Mouse (Mus musculus) urinary bladder, postnatal 4 days (tissue): Measurements from ENCODE around the gene H2-Ke6.
A peak's percentile ranks its signal among the peaks of the same experiment; 100 is the strongest.
"Not testable (repeated sequence)": the region's sequence is repeated elsewhere in the genome, so short reads cannot be mapped to it uniquely, and the experiment has no call there.

Source experiments
- DNase-seq, 2 experiments: peaks; one replicate each; pipeline ENCODE4 v3.0.0; 2021 to 2022; ENCODE audit warnings: low spot score in 2 of 2

Gene H2-Ke6

GRCm38 (mm10) chr17:33998697-33999096, 29.2 kb downstream of the H2-Ke6 start:
- not testable (repeated sequence) for DNase-seq

- DNase-seq, result not testable (repeated sequence)
Observed at GRCm38 (mm10) chr17:33997025-33997424, 30.8 kb downstream of the H2-Ke6 start.

GRCm38 (mm10) chr17:33995651-33996050, 32.2 kb downstream of the H2-Ke6 start:
- DNase-seq, result no peak

- DNase-seq, result no peak
Observed at GRCm38 (mm10) chr17:33994959-33995358, 32.9 kb downstream of the H2-Ke6 start.

GRCm38 (mm10) chr17:33991788-33992664, 35.8 kb downstream of the H2-Ke6 start:
- no peak for DNase-seq

GRCm38 (mm10) chr17:33982136-33982535, 45.7 kb downstream of the H2-Ke6 start:
- not testable (repeated sequence) for DNase-seq

- peak; percentile 76 to 78 for DNase-seq
Observed at GRCm38 (mm10) chr17:33981192-33981909, 46.5 kb downstream of the H2-Ke6 start.

- DNase-seq, result no peak
Observed at GRCm38 (mm10) chr17:33980181-33981035, 47.5 kb downstream of the H2-Ke6 start.

- no peak for DNase-seq
Observed at GRCm38 (mm10) chr17:33979512-33980050, 48.3 kb downstream of the H2-Ke6 start.

GRCm38 (mm10) chr17:33978631-33979031, 49.2 kb downstream of the H2-Ke6 start:
- peak in 1 of 2 experiments; percentile 59 for DNase-seq

GRCm38 (mm10) chr17:33977861-33978557, 49.9 kb downstream of the H2-Ke6 start:
- DNase-seq, result no peak
